Mouse (Mus musculus) heart, embryonic 15.5 days (tissue): ENCODE measurements around the gene Atp11b. TPM values are rescaled to one million over a fixed set of nuclear protein-coding genes. Genes with fewer than 3 reads are reported as not detected.
A peak's percentile ranks its signal among the peaks of the same experiment; 100 is the strongest.

Experiments used
- ATAC-seq: fragments of 200-750 bp; cut with Nextera tagmentation; replicated peaks from 2 replicates; pipeline ENCODE4 v1.8.0; 2017; ENCODE audit warnings: low read depth, moderate TSS enrichment; ENCODE audit not compliant: insufficient number of reproducible peaks, insufficient read depth, low FRiP score
- H3K27ac ChIP-seq: fragments of 300-500 bp; sonication (generic); 2 replicates; pipeline ENCODE4 v1.5.1; 2015; ENCODE audit warnings: mild to moderate bottlenecking, inconsistent platforms
- H3K27me3 ChIP-seq: fragments of 300-500 bp; sonication (generic); 2 replicates; pipeline ENCODE4 v1.6.1; 2015; ENCODE audit warnings: inconsistent platforms
- H3K36me3 ChIP-seq: fragments of 300-500 bp; sonication (generic); 2 replicates; pipeline ENCODE4 v1.6.1; 2015; ENCODE audit warnings: mild to moderate bottlenecking, inconsistent platforms
- H3K4me1 ChIP-seq: fragments of 300-500 bp; sonication (generic); replicated peaks from 2 replicates; pipeline ENCODE4 v1.6.1; 2015; ENCODE audit warnings: inconsistent platforms
- H3K4me2 ChIP-seq: fragments of 300-500 bp; sonication (generic); 2 replicates; pipeline ENCODE4 v1.6.1; 2015; ENCODE audit warnings: inconsistent platforms, mild to moderate bottlenecking, moderate library complexity
- H3K4me3 ChIP-seq: fragments of 300-500 bp; sonication (generic); 2 replicates; pipeline ENCODE4 v1.5.1; 2015; ENCODE audit warnings: mild to moderate bottlenecking, inconsistent platforms
- H3K9ac ChIP-seq: fragments of 300-500 bp; sonication (generic); 2 replicates; pipeline ENCODE4 v1.6.1; 2015; ENCODE audit warnings: mild to moderate bottlenecking, inconsistent platforms
- H3K9me3 ChIP-seq: fragments of 300-500 bp; sonication (generic); replicated peaks from 2 replicates; pipeline ENCODE4 v1.6.1; 2016; ENCODE audit warnings: inconsistent platforms
- WGBS: fragments of 180-500 bp; shearing (Covaris S2); methylation state at CpG from one replicate; pipeline ENCODE4 v1.1.7; 2015; ENCODE audit warnings: mixed read lengths; 5-methylcytosine and 5-hydroxymethylcytosine counted together
- polyA plus RNA-seq: library from polyadenylated mRNA; unstranded; fragments of >200 nt; fragmentation: Nextera tagmentation; extraction: Ambion mirVana; gene quantifications from 2 replicates; pipeline ENCODE4 v1.2.1, GENCODE M21; 2015

The Atp11b gene
- polyA plus RNA-seq, 1 experiment from 2014 or later, result 21.4 TPM

DNA sequence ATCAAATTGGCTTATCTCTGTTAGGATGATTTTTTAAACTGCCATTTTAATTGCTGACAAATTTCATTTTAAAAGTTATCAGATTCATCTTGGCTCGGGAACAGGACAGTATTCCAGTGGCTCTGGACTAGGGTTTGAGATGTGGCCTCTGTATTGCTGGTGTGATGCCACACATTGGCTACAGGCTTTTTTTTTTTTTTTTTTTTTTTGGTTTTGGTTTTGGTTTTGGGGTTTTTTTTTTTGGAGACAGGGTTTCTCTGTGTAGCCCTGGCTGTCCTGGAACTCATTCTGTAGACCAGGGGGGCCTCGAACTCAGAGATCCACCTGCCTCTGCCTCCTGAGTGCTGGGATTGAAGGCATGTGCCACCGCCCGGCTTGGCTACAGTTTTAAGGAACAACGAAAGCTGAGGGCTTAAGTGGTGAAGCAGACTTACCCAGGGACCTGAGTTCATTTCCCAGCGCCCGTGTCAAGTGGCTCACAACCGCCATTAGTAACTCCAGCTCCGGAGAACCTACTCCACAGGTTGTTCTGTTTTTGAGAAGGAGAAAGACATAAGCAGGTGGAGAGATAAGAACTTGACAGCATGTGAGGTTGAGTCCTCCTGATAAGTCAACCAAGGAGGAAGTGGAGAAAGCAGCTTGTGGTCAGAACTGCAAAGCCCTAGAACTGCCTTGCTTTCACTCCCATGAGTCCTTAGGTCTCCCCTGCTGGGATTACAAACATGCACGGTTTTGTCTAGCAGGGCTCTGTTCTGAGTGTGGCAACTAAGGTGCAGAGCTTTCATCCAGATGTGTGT lies 21.7 kb upstream of the Atp11b start:
- H3K27me3 ChIP-seq, result no peaks in the 10 kb centered on the region
- H3K27ac ChIP-seq, result no peak overlapping the region
- no peaks in the 10 kb centered on the region for H3K4me1 ChIP-seq
- no peak overlapping the region for H3K4me2 ChIP-seq
- H3K4me3 ChIP-seq, result no peak overlapping the region
- no peaks in the 10 kb centered on the region for H3K9me3 ChIP-seq
- 71% methylated on average over 10 of the region's 10 CpGs for whole genome bisulfite sequencing
- no peaks in the 10 kb centered on the region for H3K36me3 ChIP-seq
- ATAC-seq, result no peak
- H3K9ac ChIP-seq, result no peak overlapping the region

DNA sequence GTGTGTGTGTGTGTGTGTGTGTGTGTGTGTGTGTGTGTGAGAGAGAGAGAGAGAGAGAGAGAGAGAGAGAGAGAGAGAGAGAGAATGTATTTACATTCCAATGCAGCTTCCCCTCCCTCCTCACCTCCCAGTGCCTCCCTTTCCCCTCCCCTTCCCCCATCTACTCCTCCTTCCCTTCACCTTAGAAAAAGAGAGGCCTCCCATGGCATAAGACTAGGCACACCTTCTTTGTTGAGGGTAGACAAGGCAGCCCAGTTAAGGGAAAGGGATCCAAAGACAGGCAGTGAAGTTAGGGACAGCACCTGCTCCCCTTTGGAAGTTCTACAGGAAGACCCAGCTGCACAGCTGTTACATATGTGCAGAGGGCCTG lies 21.1 kb upstream of the Atp11b start:
- no peaks in the 10 kb centered on the region for H3K36me3 ChIP-seq
- H3K27ac ChIP-seq, result no peak overlapping the region

DNA sequence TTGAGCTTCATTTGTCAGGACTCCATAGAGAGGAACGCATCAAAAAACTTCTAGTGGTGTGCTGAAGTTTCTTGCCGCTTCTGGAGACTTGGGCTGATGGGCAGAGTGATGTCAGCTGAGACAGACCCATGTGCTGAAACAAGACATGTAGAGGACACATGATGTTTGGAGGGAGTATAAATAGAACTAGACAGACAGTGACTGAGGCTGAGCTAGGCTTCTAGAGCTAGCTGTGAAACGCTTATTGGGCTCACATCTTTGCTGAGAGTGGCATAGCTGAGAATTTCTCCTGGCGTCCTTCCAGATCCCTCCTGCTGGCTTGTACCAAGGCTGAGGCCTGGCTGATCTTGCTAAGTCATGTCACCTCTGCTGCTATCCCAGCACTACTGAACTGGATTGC lies 19.4 kb upstream of the Atp11b start:
- no peaks in the 10 kb centered on the region for H3K9me3 ChIP-seq
- H3K4me2 ChIP-seq, result no peak overlapping the region
- H3K27ac ChIP-seq, result no peak overlapping the region
- no peaks in the 10 kb centered on the region for H3K4me1 ChIP-seq
- 0 out of 2 replicates have a peak, but pooled peaks have one; percentile 27 for ATAC-seq
- 71% methylated on average over 4 of the region's 4 CpGs for WGBS
- no peak overlapping the region for H3K4me3 ChIP-seq
- H3K27me3 ChIP-seq, result no peaks in the 10 kb centered on the region
- no peaks in the 10 kb centered on the region for H3K36me3 ChIP-seq
- H3K9ac ChIP-seq, result no peak overlapping the region

More for the DNA sequence above, 21.1 kb upstream of the Atp11b start:
- ATAC-seq, result no peak
- Histone ChIP-seq H3K4me2 (no peak overlapping the region), H3K9me3 (no peaks in the 10 kb centered on the region), H3K4me3 (no peak overlapping the region), H3K27me3 (no peaks in the 10 kb centered on the region), H3K9ac (no peak overlapping the region), H3K4me1 (no peaks in the 10 kb centered on the region)

DNA sequence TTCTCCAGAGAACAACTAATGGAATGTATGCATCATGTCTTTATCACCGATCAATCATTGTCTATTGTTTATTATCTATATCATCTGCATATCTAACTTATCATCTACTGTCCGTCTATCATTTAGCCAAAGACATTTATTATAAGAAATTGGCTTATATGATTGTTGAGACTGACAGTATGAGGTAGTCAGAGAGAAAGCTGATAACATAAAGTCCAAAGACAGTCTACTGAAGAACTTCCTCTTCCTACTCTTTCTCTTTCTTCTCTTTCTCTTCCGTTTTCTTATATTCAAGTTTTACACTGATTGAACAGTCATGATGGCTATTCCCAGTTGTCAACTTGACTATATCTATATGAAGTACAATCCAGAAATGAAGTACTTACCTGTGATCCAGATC lies 15.8 kb upstream of the Atp11b start:
- H3K9ac ChIP-seq, result no peak overlapping the region
- WGBS, result 72% methylated on average over 3 of the region's 3 CpGs
- H3K4me3 ChIP-seq, result no peak overlapping the region
- H3K9me3 ChIP-seq, result no peaks in the 10 kb centered on the region
- H3K4me1 ChIP-seq, result no peaks in the 10 kb centered on the region
- H3K36me3 ChIP-seq, result no peaks in the 10 kb centered on the region
- no peak for ATAC-seq
- H3K4me2 ChIP-seq, result no peak overlapping the region
- no peaks in the 10 kb centered on the region for H3K27me3 ChIP-seq
- H3K27ac ChIP-seq, result no peak overlapping the region

DNA sequence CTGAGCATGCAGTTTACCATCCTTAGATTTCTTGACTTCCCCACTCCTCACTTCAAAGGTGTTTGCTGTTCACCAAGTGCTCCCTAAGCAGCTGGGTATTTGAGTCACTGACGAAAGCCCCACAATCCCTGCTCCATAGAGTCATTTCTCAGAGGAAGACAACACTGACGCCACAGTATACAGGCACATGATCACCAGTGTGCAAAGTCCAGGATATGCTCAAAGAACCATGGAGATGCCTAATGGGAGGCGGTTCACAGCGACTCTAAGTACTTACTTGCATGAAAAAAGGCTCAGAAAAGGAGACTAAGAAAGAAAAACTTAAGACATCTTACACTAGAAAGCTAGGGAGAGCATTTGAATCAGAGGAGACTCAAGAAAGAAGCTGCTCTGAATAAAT lies 8.9 kb upstream of the Atp11b start:
- no peaks in the 10 kb centered on the region for H3K9me3 ChIP-seq
- no peaks in the 10 kb centered on the region for H3K36me3 ChIP-seq
- H3K9ac ChIP-seq, result no peak overlapping the region
- H3K4me1 ChIP-seq, result no peaks in the 10 kb centered on the region
- H3K4me3 ChIP-seq, result no peak overlapping the region
- ATAC-seq, result no peak
- no peak overlapping the region for H3K4me2 ChIP-seq
- WGBS, result 56% methylated on average over 4 of the region's 4 CpGs
- no peak overlapping the region for H3K27ac ChIP-seq
- H3K27me3 ChIP-seq, result no peaks in the 10 kb centered on the region

DNA sequence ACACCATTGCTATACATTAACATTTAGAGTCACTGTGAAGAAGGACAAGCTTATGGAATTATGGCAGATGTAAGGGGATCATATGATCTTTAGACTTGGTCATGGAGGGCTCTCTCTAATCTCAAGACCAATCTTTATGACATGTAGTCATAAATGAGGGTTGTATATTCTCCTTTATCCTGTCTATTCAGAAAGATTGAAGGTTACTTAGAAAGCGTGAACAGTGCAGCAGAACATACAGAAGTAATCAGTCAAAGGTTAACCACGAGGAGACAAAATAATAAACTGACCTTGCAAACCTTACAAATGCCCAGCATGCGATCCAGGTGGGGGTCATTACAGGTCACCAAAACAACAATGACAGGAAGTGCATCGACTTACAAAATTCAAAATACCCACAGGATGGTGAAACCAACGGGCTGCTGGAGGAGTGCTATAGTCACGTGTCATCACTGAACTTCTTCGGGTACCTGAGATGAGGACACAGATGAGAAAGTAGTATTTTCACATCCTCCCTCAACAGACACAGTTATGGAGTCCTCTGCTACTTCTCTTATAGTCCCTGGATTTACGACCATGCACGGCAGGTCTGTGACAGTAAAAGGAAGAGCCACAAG lies 7.0 kb upstream of the Atp11b start:
- Histone ChIP-seq H3K4me3 (no peak overlapping the region), H3K4me1 (no peaks in the 10 kb centered on the region), H3K27me3 (no peaks in the 10 kb centered on the region), H3K9me3 (no peaks in the 10 kb centered on the region), H3K4me2 (no peak overlapping the region), H3K36me3 (no peaks in the 10 kb centered on the region), H3K27ac (no peak overlapping the region), H3K9ac (no peak overlapping the region)
- no peak for ATAC-seq
- WGBS, result 55% methylated on average over 9 of the region's 9 CpGs

DNA sequence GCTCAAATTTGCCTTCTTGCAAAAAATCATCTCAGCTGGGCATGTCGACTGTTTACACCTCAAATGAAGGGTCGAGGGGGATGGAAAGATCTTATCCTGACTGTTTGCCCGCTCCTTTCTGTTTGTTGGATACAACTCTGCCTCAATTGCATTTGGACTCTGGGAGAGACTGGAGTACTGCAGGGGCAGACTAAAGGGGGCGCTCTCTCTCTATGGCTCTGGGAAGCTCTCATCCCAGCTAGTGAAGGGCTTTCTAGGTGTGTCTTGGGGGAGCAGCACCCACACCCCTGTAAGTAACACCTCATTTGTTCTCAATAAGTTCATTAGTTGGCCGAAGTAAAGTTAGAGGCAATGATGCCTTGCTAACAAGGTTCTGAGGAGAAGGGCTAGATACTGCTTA lies 3.6 kb upstream of the Atp11b start:
- H3K27me3 ChIP-seq, result no peaks in the 10 kb centered on the region
- H3K27ac ChIP-seq, result no peak overlapping the region
- ATAC-seq, result no peak
- WGBS, result 45% methylated on average over 5 of the region's 5 CpGs
- no peak overlapping the region for H3K4me3 ChIP-seq
- H3K4me2 ChIP-seq, result no peak overlapping the region
- H3K4me1 ChIP-seq, result peaks cover 2% of the 10 kb centered on the region; the same call in 1 of the 2 replicates
- H3K9me3 ChIP-seq, result no peaks in the 10 kb centered on the region
- H3K36me3 ChIP-seq, result no peaks in the 10 kb centered on the region
- H3K9ac ChIP-seq, result no peak overlapping the region

DNA sequence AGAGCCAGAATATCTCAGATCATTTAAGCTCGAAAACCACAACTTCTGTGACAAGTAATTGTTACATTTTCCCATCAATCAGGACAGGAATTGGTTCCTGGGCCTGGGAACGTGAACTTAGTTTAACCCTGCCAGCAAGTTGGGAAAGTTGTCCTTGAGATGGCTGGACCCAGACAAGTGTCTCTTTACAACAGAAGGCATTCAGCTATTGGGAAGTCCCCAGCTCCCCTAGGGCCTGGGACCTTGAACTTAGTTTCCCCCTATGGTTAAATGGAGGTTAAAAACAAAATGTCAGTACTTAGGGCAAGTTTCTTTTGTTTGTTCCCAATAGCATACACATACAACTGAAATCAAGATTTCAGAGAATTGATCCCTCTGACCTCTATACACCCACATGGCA lies 2.2 kb upstream of the Atp11b start:
- Histone ChIP-seq H3K9ac (no peak overlapping the region), H3K9me3 (no peaks in the 10 kb centered on the region), H3K4me2 (no peak overlapping the region), H3K27ac (no peak overlapping the region), H3K27me3 (no peaks in the 10 kb centered on the region), H3K36me3 (no peaks in the 10 kb centered on the region), H3K4me3 (no peak overlapping the region), H3K4me1 (peaks cover 6% of the 10 kb centered on the region; the same call in 1 of the 2 replicates)
- WGBS, result 55% methylated on average over 2 of the region's 2 CpGs
- no peak for ATAC-seq

DNA sequence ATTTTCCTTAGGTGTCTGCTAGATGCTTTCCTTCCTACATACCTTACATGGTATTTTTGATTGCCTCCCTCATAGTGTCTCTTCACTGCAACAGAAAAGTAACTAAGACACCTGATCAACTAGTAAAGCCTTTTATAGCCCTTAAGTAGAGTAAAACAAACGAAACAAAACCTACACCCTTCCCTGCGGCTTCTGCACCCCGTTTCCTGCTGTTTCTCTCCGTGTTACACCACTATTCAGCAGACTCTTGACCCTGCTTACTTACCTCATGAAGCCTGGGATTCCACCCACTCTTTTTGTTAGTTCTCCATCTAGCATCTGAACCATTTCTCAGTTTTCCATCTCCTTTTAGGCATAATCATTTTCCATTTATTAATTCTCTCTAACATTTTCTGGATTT lies 8.8 kb downstream of the Atp11b start:
- Histone ChIP-seq H3K9ac (no peak overlapping the region), H3K4me2 (no peak overlapping the region), H3K4me1 (no peaks in the 10 kb centered on the region), H3K36me3 (no peaks in the 10 kb centered on the region), H3K9me3 (no peaks in the 10 kb centered on the region), H3K4me3 (no peak overlapping the region), H3K27ac (no peak overlapping the region), H3K27me3 (no peaks in the 10 kb centered on the region)
- WGBS, result 79% methylated on average over 4 of the region's 4 CpGs
- no peak for ATAC-seq

DNA sequence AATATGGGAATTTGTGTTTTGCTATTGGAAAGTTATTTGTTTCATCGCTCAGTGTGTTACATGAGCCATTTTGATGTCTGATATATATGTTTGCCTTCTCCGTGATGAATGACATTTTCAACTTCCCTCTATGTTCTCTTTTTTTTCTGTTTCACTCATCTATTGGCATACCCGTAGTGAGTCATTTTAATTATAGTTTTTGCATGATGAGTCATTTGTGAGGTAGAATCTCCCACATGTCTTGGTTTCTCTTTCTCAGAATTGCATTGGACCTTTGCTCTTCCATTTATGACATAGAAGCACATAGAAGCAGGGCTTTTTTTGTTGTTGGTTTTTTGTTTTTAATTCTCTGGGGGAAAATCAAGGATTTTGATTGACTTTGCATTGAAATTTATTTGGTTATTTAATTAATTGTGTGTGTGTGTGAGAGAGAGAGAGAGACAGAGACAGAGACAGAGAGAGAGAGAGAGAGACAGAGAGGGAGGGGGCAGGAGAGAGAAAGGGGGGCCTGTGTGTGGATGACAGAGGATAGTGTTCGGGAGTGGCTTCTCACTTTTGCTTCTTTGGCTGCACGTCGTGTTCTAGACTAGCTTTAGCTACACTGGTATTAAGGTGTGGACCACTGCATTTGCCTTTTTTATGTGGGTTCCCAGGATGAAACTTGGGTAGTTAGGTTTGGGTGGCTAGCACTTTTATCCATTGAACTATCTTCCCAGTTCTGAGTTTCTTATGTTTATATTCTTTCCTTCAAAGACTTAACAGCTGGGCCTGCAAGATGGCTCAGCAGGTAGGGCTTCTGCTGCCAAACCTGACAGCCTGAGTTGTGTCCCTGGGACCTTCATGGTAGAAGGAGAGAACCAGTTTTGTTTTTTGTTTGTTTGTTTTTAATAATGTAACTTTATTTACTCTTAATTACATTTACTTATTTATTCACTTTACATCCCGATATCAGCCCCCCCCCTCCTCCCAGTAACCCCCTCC lies 11.0 kb downstream of the Atp11b start:
- H3K27me3 ChIP-seq, result no peaks in the 10 kb centered on the region
- no peak for ATAC-seq
- no peaks in the 10 kb centered on the region for H3K36me3 ChIP-seq
- no peaks in the 10 kb centered on the region for H3K4me1 ChIP-seq
- H3K9ac ChIP-seq, result no peak overlapping the region
- no peak overlapping the region for H3K4me2 ChIP-seq
- no peak overlapping the region for H3K4me3 ChIP-seq
- H3K27ac ChIP-seq, result no peak overlapping the region
- no peaks in the 10 kb centered on the region for H3K9me3 ChIP-seq
- WGBS, result 73% methylated on average over 7 of the region's 7 CpGs

DNA sequence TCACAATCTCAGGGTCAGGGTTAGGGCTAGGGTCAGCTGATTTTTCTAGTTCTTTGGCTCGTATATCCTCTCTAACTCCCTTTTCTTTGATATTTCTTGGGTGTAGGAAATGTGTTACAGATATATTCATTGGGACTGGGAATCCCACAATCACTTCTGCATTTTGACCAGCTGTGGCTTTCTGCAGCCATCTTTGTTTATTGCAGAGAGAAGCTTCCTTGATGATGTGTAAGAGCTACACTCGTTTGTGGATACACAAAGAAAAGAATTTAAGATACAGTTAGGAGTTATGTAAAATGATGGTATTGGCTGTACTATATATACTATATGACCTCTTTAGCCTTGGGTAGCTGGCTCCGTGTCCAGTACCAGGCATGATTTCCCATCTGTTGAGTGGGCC lies 25.8 kb downstream of the Atp11b start:
- no peaks in the 10 kb centered on the region for H3K4me1 ChIP-seq
- no peak overlapping the region for H3K4me2 ChIP-seq
- no peak overlapping the region for H3K4me3 ChIP-seq
- no peaks in the 10 kb centered on the region for H3K27me3 ChIP-seq
- no peaks in the 10 kb centered on the region for H3K9me3 ChIP-seq
- WGBS, result 80% methylated on average over 3 of the region's 3 CpGs
- no peak for ATAC-seq
- H3K9ac ChIP-seq, result no peak overlapping the region
- no peaks in the 10 kb centered on the region for H3K36me3 ChIP-seq
- no peak overlapping the region for H3K27ac ChIP-seq
